Comparison of ENCODE assay signal across 23 mouse cellular contexts in the genomic region with DNA sequence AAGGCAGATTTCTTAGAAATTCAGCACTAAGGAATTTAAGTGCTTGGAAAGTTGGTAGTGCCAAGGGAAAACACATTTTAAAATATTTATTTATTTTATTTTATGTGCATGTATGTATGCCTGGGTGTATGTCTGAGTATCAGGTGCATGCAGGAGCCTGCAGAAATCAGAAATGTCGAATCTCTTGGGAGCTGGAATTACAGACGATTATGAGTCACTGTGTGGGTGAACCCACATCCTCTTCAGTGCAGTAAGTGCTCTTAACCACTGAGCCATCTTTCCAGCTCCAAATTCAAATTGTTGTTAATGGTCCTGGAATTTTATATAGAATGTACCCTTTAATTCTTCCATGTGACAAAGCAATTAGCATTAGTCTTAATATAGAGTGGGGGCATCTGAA.
"Had no signal": no experiment of that assay in that cellular context is flagged by ENCODE, and none has a peak within 500 bp of the region (broad histone marks: within the 10 kb centered on the region; RNA-seq: fewer than 3 reads in every experiment).

No protein-coding gene starts in this region.

- DNase-seq: gastrocnemius, adult 2 months; gastrocnemius, postnatal 10 days; gastrocnemius, postnatal 25 days; kidney, adult 18-20 months; kidney, adult 8-10 months; layer of hippocampus, adult 9-11 months; layer of hippocampus, postnatal 36 days; left cerebral cortex, postnatal 4 days had no signal

- ATAC-seq: hindbrain, embryonic 16.5 days; inflammation-experienced regulatory T-cells, adult 6 months; intestine, embryonic 15.5 days; intestine, postnatal 0 days; liver, embryonic 12.5 days had no signal

- H3K4me2 ChIP-seq: heart, embryonic 12.5 days; hindbrain, embryonic 12.5 days; hindbrain, embryonic 14.5 days; intestine, embryonic 15.5 days; kidney, embryonic 15.5 days; limb, embryonic 13.5 days; limb, embryonic 15.5 days; liver, embryonic 12.5 days had no signal

- H3K27me3 ChIP-seq: hindbrain, embryonic 12.5 days; intestine, embryonic 15.5 days; limb, embryonic 13.5 days; limb, embryonic 15.5 days; liver, embryonic 12.5 days had no signal

- H3K9ac ChIP-seq: heart, embryonic 12.5 days; hindbrain, embryonic 12.5 days; hindbrain, embryonic 14.5 days; intestine, embryonic 15.5 days; kidney, embryonic 15.5 days; limb, embryonic 13.5 days; limb, embryonic 15.5 days; liver, embryonic 12.5 days; liver, embryonic 14.5 days had no signal

- H3K4me1 ChIP-seq: heart, embryonic 10.5 days; heart, embryonic 12.5 days; hindbrain, embryonic 10.5 days; hindbrain, embryonic 12.5 days; intestine, embryonic 15.5 days; kidney, embryonic 15.5 days; limb, embryonic 13.5 days; limb, embryonic 15.5 days; liver, embryonic 12.5 days had no signal

- H3K36me3 ChIP-seq: heart, embryonic 10.5 days; heart, embryonic 12.5 days; hindbrain, embryonic 10.5 days; hindbrain, embryonic 12.5 days; intestine, embryonic 15.5 days; kidney, embryonic 15.5 days; limb, embryonic 13.5 days; limb, embryonic 15.5 days; liver, embryonic 12.5 days had no signal

- H3K27ac ChIP-seq: gastrocnemius, adult 2 months; heart, embryonic 10.5 days; hindbrain, embryonic 10.5 days; hindbrain, embryonic 12.5 days; hindbrain, embryonic 14.5 days; intestine, embryonic 15.5 days; kidney, embryonic 15.5 days; kidney, postnatal 0 days; limb, embryonic 13.5 days; limb, embryonic 15.5 days; liver, embryonic 12.5 days; liver, embryonic 14.5 days had no signal

- H3K4me3 ChIP-seq: gastrocnemius, adult 2 months; heart, embryonic 10.5 days; heart, embryonic 12.5 days; hindbrain, embryonic 10.5 days; hindbrain, embryonic 12.5 days; intestine, embryonic 15.5 days; kidney, embryonic 15.5 days; limb, embryonic 13.5 days; limb, embryonic 15.5 days; liver, embryonic 12.5 days had no signal

- H3K9me3 ChIP-seq: heart, embryonic 10.5 days; heart, embryonic 12.5 days; hindbrain, embryonic 10.5 days; hindbrain, embryonic 12.5 days; intestine, embryonic 15.5 days; kidney, embryonic 15.5 days; limb, embryonic 13.5 days; limb, embryonic 15.5 days; liver, embryonic 12.5 days had no signal
